Mouse (Mus musculus): Measurements from ENCODE around the gene Gnao1.

- TF ChIP-seq POLR2A (IDR thresholded peaks at IDR 0.05; ENCODE audit: insufficient read depth, low read depth, low read length) = no peak
- TF ChIP-seq CTCF (IDR thresholded peaks at IDR 0.05; ENCODE audit: insufficient read depth, low read depth, low read length) = 0 out of 2 replicates have a peak, but pooled peaks have one; percentile 13
These were observed 34.2 kb downstream of the Gnao1 start for GRCm38 (mm10) chr8:93843858-93844502.

Data from olfactory bulb, adult 2 months (tissue).